Mouse (Mus musculus) urinary bladder, postnatal 36 days (tissue): ENCODE measurements around the gene Smoc2.

Experiments used
- DNase-seq, 2 experiments: peaks; one replicate each; pipeline ENCODE4 v3.0.0; 2022; ENCODE audit warnings: low spot score in 2 of 2, mixed read lengths in 1 of 2

The Smoc2 gene

DNA sequence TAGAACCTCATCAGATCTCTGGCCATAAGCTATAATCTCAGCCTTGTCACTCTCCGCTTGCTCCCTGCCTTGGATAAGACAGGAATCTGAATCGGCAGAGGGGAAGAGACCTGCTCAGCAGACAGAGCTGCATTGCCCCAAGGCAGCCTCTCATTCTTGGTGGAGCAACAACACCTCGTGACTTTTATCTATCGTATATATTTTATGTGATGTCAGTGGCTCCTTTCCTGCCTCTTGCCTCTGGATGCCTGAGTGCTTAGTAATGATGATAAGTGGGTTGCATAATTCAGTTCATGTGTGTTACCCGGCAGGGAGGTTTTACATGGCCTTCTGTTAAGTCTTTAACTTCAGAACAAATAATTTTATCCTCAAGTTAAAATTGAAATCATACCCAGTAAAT, 128.6 kb downstream of the Smoc2 start:
- no peak for DNase-seq

DNA sequence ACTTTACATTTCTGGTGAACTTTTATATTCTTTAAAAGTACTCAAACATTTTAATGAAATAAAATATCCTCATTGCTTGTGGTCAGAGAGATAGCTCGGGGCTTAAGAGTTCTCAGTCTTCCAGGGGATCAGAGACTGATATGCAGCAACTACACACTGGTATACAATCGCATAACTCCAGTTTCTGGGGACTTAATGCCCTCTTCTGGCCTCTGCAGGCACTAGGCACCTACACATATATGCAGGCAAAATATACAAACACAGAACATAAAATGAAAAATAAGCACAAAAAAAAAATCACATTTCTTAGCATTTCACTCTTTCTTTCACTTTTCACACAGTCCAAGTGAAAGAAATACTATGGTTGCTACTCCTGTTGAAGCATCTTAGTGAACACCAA, 133.2 kb downstream of the Smoc2 start:
- DNase-seq, result no peak

DNA sequence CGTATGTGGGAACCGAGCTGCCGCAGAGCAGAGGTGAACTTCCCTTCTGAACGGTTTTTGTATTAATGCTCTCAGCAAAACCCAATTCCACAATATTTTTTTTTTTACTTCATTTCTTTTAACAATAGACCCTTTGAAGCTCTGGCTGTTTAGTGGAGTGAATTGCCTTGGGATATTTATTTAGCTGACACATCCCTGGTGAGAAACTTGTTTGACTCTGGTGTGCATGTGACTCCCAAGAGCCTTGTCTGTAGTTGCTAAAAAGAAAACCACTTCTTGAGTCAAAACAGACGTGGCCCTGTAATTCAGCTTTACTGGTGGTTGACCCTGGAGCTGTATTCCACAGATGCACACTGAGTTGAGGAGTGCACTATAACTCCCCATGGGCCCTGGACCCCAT, 135.2 kb downstream of the Smoc2 start:
- DNase-seq, result no peak

GRCm38 (mm10) chr17:14420460-14421046, 141.2 kb downstream of the Smoc2 start:
- no peak for DNase-seq

DNA sequence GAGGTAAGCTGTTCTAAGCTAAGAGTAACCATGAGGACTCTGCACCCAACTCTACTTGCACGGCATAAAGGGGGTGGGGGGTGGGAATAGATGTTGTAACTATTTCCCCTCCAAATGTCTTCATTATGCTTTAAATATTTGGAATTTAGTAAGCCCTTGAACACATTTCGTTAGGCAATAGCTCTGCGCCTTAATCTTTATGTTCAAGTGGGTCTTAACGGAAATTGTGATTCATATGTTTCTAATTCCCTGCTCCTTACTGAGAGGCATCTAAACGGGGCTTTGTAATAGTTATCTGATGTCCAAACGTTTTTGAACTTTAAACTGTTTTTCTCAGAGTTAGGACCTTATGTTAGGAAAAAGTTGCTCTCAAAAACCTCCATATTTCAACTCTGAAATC, 147.2 kb downstream of the Smoc2 start:
- DNase-seq, result no peak

- no peak for DNase-seq
Observed at GRCm38 (mm10) chr17:14434717-14435116, 155.4 kb downstream of the Smoc2 start.

DNA sequence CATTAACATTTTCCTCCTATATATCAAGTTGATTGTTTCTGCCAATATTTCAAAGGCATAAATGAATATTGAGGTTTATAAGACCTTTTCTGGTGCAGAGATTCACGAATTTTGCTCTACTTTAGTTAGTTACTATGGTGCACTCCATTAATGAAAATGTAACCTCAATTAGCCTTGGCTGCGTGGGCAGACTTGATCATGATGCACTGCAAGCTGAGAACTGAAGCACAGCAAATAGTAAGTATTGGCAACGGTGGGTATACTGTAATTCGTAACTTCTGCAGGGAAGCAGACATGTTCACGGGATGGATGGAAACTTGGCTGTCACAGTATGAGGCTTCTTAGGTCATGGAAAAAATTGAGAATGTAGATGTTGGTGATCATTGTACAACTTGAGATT, 166.3 kb downstream of the Smoc2 start:
- no peak for DNase-seq

DNA sequence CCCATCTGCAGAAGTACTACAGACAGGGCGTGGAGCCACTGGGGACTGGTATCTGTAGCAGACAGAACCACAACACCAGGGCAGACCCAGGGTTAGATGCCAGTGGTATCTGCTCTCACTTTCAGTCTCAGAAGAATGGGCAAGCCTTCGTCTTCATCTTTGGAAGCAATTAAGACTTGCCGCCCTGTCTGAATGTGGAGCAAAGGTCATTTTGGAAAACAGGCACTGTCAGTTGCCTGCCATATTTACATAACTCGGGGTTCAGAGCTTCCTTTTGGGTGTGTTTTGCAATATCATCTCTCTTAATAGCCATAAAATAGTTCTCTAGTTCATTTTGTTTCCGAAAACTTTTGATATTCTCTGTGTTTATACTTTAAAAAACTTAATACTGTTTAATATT, 168.0 kb downstream of the Smoc2 start:
- DNase-seq, result no peak
